8 mouse cellular contexts compared by ENCODE assay signal in genomic region chr11:115366706-115367394, GRCm38 (mm10). TPM values are rescaled to one million over a fixed set of nuclear protein-coding genes. Genes with fewer than 3 reads are reported as not detected.
DNase-seq lines count a peak whose midpoint lies in the region; ATAC-seq and TF ChIP-seq lines count a peak whose summit lies in the region.

No protein-coding gene starts in this region.

- no peak overlapping the region for H3K27ac ChIP-seq in lung, embryonic 14.5 days (ENCODE audit: low read depth)
- H3K27ac ChIP-seq in brown adipose tissue, adult 24 weeks (replicated peaks; ENCODE audit: low read depth, low read length) = no peak overlapping the region
- peak overlapping the region; percentile 82 for H3K27ac ChIP-seq in forebrain, embryonic 15.5 days (replicated peaks)
- peak overlapping the region; percentile 87 for H3K27ac ChIP-seq in midbrain, embryonic 15.5 days

- H3K4me2 ChIP-seq in lung, embryonic 14.5 days = peak overlapping the region; percentile 82
- peak overlapping the region; percentile 74 for H3K4me2 ChIP-seq in forebrain, embryonic 15.5 days (replicated peaks)
- H3K4me2 ChIP-seq in midbrain, embryonic 15.5 days = peak overlapping the region; percentile 84

- no peak for TF ChIP-seq CTCF in lung, embryonic 14.5 days (IDR thresholded peaks at IDR 0.05; ENCODE audit: low read depth)

- 2% methylated on average over 28 of the region's 28 CpGs for WGBS in lung, embryonic 14.5 days
- under 1% methylated on average over 28 of the region's 28 CpGs for WGBS in forebrain, embryonic 15.5 days
- WGBS in midbrain, embryonic 15.5 days = under 1% methylated on average over 28 of the region's 28 CpGs

- peak overlapping the region; percentile 47 for H3K9ac ChIP-seq in lung, embryonic 14.5 days
- H3K9ac ChIP-seq in forebrain, embryonic 15.5 days (replicated peaks) = peak overlapping the region; percentile 77
- H3K9ac ChIP-seq in midbrain, embryonic 15.5 days = peak overlapping the region; percentile 80

- ATAC-seq in lung, embryonic 14.5 days (ENCODE audit: insufficient read depth) = peak; percentile 35; the same call in 1 of the 2 replicates
- ATAC-seq in forebrain, embryonic 15.5 days (replicated peaks) = peak; percentile 80
- ATAC-seq in midbrain, embryonic 15.5 days (replicated peaks) = peak; percentile 76

- peak overlapping the region; percentile 52 for H3K4me3 ChIP-seq in lung, embryonic 14.5 days (ENCODE audit: low read depth, low read length)
- peak overlapping the region; percentile 65 for H3K4me3 ChIP-seq in brown adipose tissue, adult 24 weeks (ENCODE audit: insufficient read depth, low read depth, low read length)
- H3K4me3 ChIP-seq in forebrain, embryonic 15.5 days = peak overlapping the region; percentile 57
- H3K4me3 ChIP-seq in midbrain, embryonic 15.5 days = peak overlapping the region; percentile 63

- peaks cover 3% of the 10 kb centered on the region; the same call in 1 of the 2 replicates for H3K4me1 ChIP-seq in lung, embryonic 14.5 days (ENCODE audit: insufficient read depth)
- H3K4me1 ChIP-seq in brown adipose tissue, adult 24 weeks (ENCODE audit: control insufficient read depth, insufficient read depth, insufficient read length, low read length) = no peaks in the 10 kb centered on the region; the same call in 1 of the 2 replicates
- peaks cover 18% of the 10 kb centered on the region for H3K4me1 ChIP-seq in forebrain, embryonic 15.5 days
- peaks cover 30% of the 10 kb centered on the region for H3K4me1 ChIP-seq in midbrain, embryonic 15.5 days

- no peak for DNase-seq in lung, embryonic 14.5 days
- DNase-seq in lung, postnatal 10 days = no peak
- DNase-seq in layer of hippocampus, postnatal 14 days (ENCODE audit: low spot score in 2 of 2) = peak; percentile 66 to 77
- DNase-seq in thymus, postnatal 4 days = peak; percentile 59
- no peak for DNase-seq in kidney, postnatal 25 days

- peaks cover 42% of the 10 kb centered on the region for H3K27me3 ChIP-seq in lung, embryonic 14.5 days (ENCODE audit: insufficient read depth, low read length)
- no peaks in the 10 kb centered on the region for H3K27me3 ChIP-seq in forebrain, embryonic 15.5 days
- 0 out of 2 replicates have a peak, but pooled peaks cover 6% of the 10 kb centered on the region for H3K27me3 ChIP-seq in midbrain, embryonic 15.5 days (replicated peaks)

- no peaks in the 10 kb centered on the region for H3K9me3 ChIP-seq in lung, embryonic 14.5 days (ENCODE audit: low read depth, low read length)
- H3K9me3 ChIP-seq in forebrain, embryonic 15.5 days = no peaks in the 10 kb centered on the region
- H3K9me3 ChIP-seq in midbrain, embryonic 15.5 days = no peaks in the 10 kb centered on the region

- no peaks in the 10 kb centered on the region for H3K36me3 ChIP-seq in lung, embryonic 14.5 days (ENCODE audit: insufficient read depth)
- H3K36me3 ChIP-seq in forebrain, embryonic 15.5 days = no peaks in the 10 kb centered on the region
- H3K36me3 ChIP-seq in midbrain, embryonic 15.5 days (replicated peaks) = no peaks in the 10 kb centered on the region

RNA-seq across cellular contexts. Expression of gene Hid1, which starts 0.7 kb away (rescaled TPM):
- polyA plus RNA-seq in lung, embryonic 14.5 days (2014; fragmentation: Nextera tagmentation; extraction: Ambion mirVana) = 7.4 and 9.2 TPM in 2 replicates
- 0.83 and 2.7 TPM in 2 replicates for polyA plus RNA-seq in brown adipose tissue, adult 24 weeks (2012; ENCODE audit: insufficient read depth, insufficient read length, missing spikeins)
- polyA plus RNA-seq in forebrain, embryonic 15.5 days (2015; fragmentation: Nextera tagmentation; extraction: Ambion mirVana) = 48.9 and 50.3 TPM in 2 replicates
- total RNA-seq in layer of hippocampus, postnatal 14 days (2021) = 10 to 100 TPM; 90.0 to 94.3 TPM
- 67.0 and 67.2 TPM in 2 replicates for polyA plus RNA-seq in midbrain, embryonic 15.5 days (2015; fragmentation: Nextera tagmentation; extraction: Ambion mirVana)

RNA-seq across cellular contexts. Expression of gene Cdr2l, which starts 14.9 kb away (rescaled TPM):
- 17.7 and 19.8 TPM in 2 replicates for polyA plus RNA-seq in lung, embryonic 14.5 days (2014; fragmentation: Nextera tagmentation; extraction: Ambion mirVana)
- 1.9 and 2.1 TPM in 2 replicates for polyA plus RNA-seq in brown adipose tissue, adult 24 weeks (2012; ENCODE audit: insufficient read depth, insufficient read length, missing spikeins)
- polyA plus RNA-seq in forebrain, embryonic 15.5 days (2015; fragmentation: Nextera tagmentation; extraction: Ambion mirVana) = 20.9 and 21.2 TPM in 2 replicates
- 10 to 100 TPM; 18.6 to 21.3 TPM for total RNA-seq in layer of hippocampus, postnatal 14 days (2021)
- 26.9 and 27.3 TPM in 2 replicates for polyA plus RNA-seq in midbrain, embryonic 15.5 days (2015; fragmentation: Nextera tagmentation; extraction: Ambion mirVana)

RNA-seq across cellular contexts. Expression of gene Otop3, which starts 32.3 kb away (rescaled TPM):
- 0.12 TPM in 1 of 2 replicates, not detected in the other for polyA plus RNA-seq in lung, embryonic 14.5 days (2014; fragmentation: Nextera tagmentation; extraction: Ambion mirVana)
- polyA plus RNA-seq in brown adipose tissue, adult 24 weeks (2012; ENCODE audit: insufficient read depth, insufficient read length, missing spikeins) = not detected in 2 replicates
- 0.10 and 0.25 TPM in 2 replicates for polyA plus RNA-seq in forebrain, embryonic 15.5 days (2015; fragmentation: Nextera tagmentation; extraction: Ambion mirVana)
- total RNA-seq in layer of hippocampus, postnatal 14 days (2021) = under 1 TPM; 0.14 to 0.17 TPM
- polyA plus RNA-seq in midbrain, embryonic 15.5 days (2015; fragmentation: Nextera tagmentation; extraction: Ambion mirVana) = 0.75 and 0.90 TPM in 2 replicates

RNA-seq across cellular contexts. Expression of gene Mrpl58, which starts 36.7 kb away (rescaled TPM):
- polyA plus RNA-seq in lung, embryonic 14.5 days (2014; fragmentation: Nextera tagmentation; extraction: Ambion mirVana) = 230 and 242 TPM in 2 replicates
- polyA plus RNA-seq in brown adipose tissue, adult 24 weeks (2012; ENCODE audit: insufficient read depth, insufficient read length, missing spikeins) = 129 and 138 TPM in 2 replicates
- 178 and 192 TPM in 2 replicates for polyA plus RNA-seq in forebrain, embryonic 15.5 days (2015; fragmentation: Nextera tagmentation; extraction: Ambion mirVana)
- 10 to 100 TPM; 95.7 to 96.6 TPM for total RNA-seq in layer of hippocampus, postnatal 14 days (2021)
- 182 and 191 TPM in 2 replicates for polyA plus RNA-seq in midbrain, embryonic 15.5 days (2015; fragmentation: Nextera tagmentation; extraction: Ambion mirVana)

RNA-seq across cellular contexts. Expression of gene Ush1g, which starts 45.0 kb away (rescaled TPM):
- not detected in 2 replicates for polyA plus RNA-seq in lung, embryonic 14.5 days (2014; fragmentation: Nextera tagmentation; extraction: Ambion mirVana)
- not detected in 2 replicates for polyA plus RNA-seq in brown adipose tissue, adult 24 weeks (2012; ENCODE audit: insufficient read depth, insufficient read length, missing spikeins)
- 0.05 TPM in 1 of 2 replicates, not detected in the other for polyA plus RNA-seq in forebrain, embryonic 15.5 days (2015; fragmentation: Nextera tagmentation; extraction: Ambion mirVana)
- under 1 TPM; 0.16 to 0.45 TPM for total RNA-seq in layer of hippocampus, postnatal 14 days (2021)
- 0.09 and 0.18 TPM in 2 replicates for polyA plus RNA-seq in midbrain, embryonic 15.5 days (2015; fragmentation: Nextera tagmentation; extraction: Ambion mirVana)

Comparison
In these comparisons a context has a peak if more than half of its experiments do, and no peak if none do; other contexts are left out.
1. DNase-seq: peak in layer of hippocampus, postnatal 14 days (2 of 2) and thymus, postnatal 4 days (single experiment); none in lung, embryonic 14.5 days (single experiment), lung, postnatal 10 days (single experiment) and kidney, postnatal 25 days (0 of 2).
2. H3K27ac ChIP-seq: peak in forebrain, embryonic 15.5 days (single experiment) and midbrain, embryonic 15.5 days (single experiment); none in lung, embryonic 14.5 days (single experiment) and brown adipose tissue, adult 24 weeks (single experiment).
3. Peak in every context shown above with its lines, with median percentiles within 50 percentile points of each other: ATAC-seq, H3K4me2 ChIP-seq, H3K4me3 ChIP-seq and H3K9ac ChIP-seq.